Mouse (Mus musculus) heart, adult 2 months (tissue): ENCODE results near the gene Odf3.

ENCODE experiments used
- CTCF ChIP-seq: fragments of 200-600 bp; IDR thresholded peaks from 2 replicates; pipeline ENCODE4 v1.8.1; 2022; ENCODE audit warnings: antibody characterized with exemption, mild to moderate bottlenecking, moderate library complexity
- EP300 ChIP-seq: fragments of 200-500 bp; IDR thresholded peaks from 2 replicates; pipeline ENCODE4 v1.6.1; 2011; ENCODE audit warnings: low read depth, low read length, control low read depth; ENCODE audit not compliant: insufficient read depth

DNA sequence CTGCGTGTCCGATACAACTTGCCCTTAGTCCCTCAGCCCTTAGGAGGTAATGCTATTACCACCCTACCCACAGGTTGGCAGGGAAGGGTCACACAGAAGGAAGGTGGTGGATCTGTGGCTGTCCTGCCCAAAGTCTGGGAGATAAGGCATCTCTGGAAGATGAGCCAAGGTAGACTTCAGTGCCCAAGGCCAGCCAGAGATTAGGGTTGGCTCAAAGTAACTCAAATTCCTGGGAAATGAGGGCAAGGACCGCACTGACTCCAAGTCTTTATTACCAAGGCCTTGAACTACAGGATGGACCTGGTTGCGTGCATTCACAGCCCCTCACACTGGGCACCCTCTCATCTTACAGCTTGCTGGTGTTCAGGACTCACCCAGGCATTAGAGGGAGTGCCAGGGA, 4.3 kb downstream of the Odf3 start:
- no peak for TF ChIP-seq EP300
- no peak for TF ChIP-seq CTCF
